Mouse (Mus musculus) left cerebral cortex, adult 2 months (tissue): Measurements from ENCODE around the gene Strn. TPM values are rescaled to one million over a fixed set of nuclear protein-coding genes. Genes with fewer than 3 reads are reported as not detected.
A peak's percentile ranks its signal among the peaks of the same experiment; 100 is the strongest.

ENCODE experiments used
- DNase-seq, 2 experiments: peaks; one replicate each; pipeline ENCODE4 v3.0.0; 2021 to 2022; ENCODE audit warnings: low spot score in 2 of 2, mixed read lengths in 1 of 2; ENCODE audit errors: extremely low spot score in 1 of 2
- H3K27ac ChIP-seq: fragments of 200-600 bp; 2 replicates; pipeline ENCODE4 v1.8.1; 2022
- H3K4me3 ChIP-seq: fragments of 200-600 bp; 2 replicates; pipeline ENCODE4 v1.8.1; 2022
- CTCF ChIP-seq: fragments of 200-600 bp; IDR thresholded peaks from 2 replicates; pipeline ENCODE4 v1.8.1; 2022; ENCODE audit warnings: antibody characterized with exemption, mild to moderate bottlenecking, moderate library complexity
- intact Hi-C: fragments of 180-260 bp; cut with DNase I; formaldehyde crosslinking; loops from one replicate; pipeline ENCODE4 v1.15.1; 2025
- total RNA-seq, 2 experiments: library from RNA; stranded (reverse); gene quantifications; 2 replicates each; pipeline ENCODE4 v1.2.3; 2021

The Strn gene
- total RNA-seq, 2 experiments from 2014 or later: 58.1 to 65.7 TPM

DNA sequence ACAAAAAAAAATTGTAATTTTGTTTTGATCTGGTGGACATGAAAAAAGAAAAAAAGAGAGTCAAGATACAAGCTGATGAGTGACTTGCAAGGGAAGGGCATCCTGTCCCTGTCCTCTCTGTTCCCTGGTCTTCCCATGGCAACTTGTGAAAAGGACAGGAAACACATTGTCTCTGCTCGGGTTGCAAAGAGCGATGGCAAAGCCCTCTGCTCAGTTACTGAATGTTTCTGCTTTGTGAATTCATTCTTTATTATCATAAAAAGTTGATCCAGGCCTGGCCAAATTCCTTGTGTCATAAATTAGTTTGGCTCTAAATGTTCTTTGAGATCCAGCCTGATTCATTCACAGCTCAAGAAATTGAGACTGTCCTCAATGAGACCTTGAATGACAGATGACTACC is 775 bp upstream of the Strn start:
- Histone ChIP-seq H3K4me3 (no peak overlapping the region), H3K27ac (no peak overlapping the region)
- no peak for DNase-seq
- no peak for TF ChIP-seq CTCF
- intact Hi-C loops: loop anchor here (2.0 kb wide), 1 partner anchor 61 kb away; no protein-coding TSS in a partner anchor

- peak overlapping the region; percentile 77 for H3K4me3 ChIP-seq
- intact Hi-C loops: loop anchor here (2.0 kb wide), 1 partner anchor 60 kb away; no protein-coding TSS in a partner anchor
- TF ChIP-seq CTCF: no peak
- H3K27ac ChIP-seq: peak overlapping the region; percentile 97
- peak; percentile 99 for DNase-seq
These were observed 465 bp downstream of the Strn start for GRCm38 (mm10) chr17:78736473-78736988.

- DNase-seq: no peak
- intact Hi-C loops: loop anchor here (2.0 kb wide), 1 partner anchor 59 kb away; no protein-coding TSS in a partner anchor
- TF ChIP-seq CTCF: no peak
- H3K27ac ChIP-seq: peak overlapping the region; percentile 97
- H3K4me3 ChIP-seq: peak overlapping the region; percentile 77
These were observed 1.1 kb downstream of the Strn start for GRCm38 (mm10) chr17:78735731-78736472.

DNA sequence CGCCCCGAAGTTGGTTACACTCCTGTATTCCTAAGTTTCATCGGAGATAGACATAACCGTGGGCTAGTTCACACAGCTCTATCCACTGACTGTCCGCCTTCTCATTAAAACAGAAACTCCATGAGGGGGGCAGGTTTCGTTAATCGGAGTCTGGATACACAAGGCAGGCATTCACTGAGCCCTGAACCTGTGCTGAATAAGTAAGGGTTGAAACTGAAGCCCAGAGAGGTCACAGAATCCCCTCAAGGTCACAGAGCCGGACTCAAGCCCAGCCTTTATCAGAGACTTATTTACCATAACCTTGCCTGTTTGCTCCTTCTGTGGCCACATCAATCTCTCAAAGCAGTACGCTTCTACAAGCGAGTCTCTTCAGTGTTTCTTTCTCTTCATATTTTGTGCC is 2.2 kb downstream of the Strn start:
- intact Hi-C loops: no loop called here
- DNase-seq: no peak
- TF ChIP-seq CTCF: no peak
- Histone ChIP-seq H3K27ac (no peak overlapping the region; the same call in 1 of the 2 replicates), H3K4me3 (peak overlapping the region; percentile 77)

DNA sequence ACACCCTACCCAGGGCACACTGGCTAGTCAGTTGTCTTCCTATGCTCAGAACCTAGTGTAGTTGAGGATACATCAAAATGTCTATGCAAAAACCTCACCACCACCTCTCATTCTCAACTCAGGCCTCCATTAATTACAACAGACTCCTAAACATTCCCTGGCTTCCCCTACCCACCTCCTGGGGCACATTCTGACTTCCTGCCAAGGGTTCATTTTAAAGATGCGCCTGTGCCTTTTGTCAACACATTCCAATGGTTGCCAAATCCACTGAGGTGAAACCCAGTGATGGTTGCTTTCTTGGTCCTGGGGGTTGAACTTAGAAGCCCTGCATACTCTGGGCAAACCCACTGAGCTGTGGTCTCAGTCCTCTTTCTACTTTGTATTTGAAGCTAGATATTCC is 4.9 kb downstream of the Strn start:
- intact Hi-C loops: no loop called here
- TF ChIP-seq CTCF: no peak
- H3K27ac ChIP-seq: no peak overlapping the region

DNA sequence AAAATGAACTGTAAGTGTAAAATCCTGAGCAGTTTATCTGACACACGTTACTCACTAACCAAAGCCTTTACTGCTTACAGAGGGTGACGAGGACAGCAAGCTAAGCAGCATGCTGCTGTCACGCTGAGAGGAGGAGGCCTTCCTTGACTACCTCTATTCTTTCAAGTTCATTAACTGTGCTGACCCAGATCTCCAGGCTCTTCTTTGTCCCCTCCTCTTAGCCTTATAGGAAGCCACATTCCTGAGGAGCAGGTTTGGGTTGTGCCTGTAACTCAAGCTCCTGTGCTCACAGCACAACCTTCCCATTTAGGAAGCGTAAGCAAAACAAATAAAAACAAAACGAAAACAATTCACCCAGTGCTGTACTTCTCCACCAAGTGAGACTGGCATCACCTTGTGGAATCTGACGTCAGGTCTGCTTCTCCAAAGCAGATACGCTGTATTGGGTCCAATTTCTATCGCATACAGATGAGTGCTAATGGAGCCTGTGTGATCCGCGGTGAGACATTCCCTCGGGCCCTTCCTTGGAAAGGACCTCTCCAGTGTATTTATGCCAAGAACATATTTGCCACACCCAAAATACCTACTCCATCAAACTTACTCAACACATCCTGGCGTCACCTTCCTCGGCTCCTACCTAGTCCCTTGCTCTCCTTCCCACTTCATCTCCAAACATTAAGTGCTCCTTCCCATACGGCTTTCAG is 10.1 kb downstream of the Strn start:
- Histone ChIP-seq H3K4me3 (no peak overlapping the region), H3K27ac (no peak overlapping the region)
- intact Hi-C loops: no loop called here
- no peak for TF ChIP-seq CTCF
- no peak for DNase-seq

More for the DNA sequence above, 4.9 kb downstream of the Strn start:
- no peak overlapping the region for H3K4me3 ChIP-seq
- DNase-seq: no peak

- TF ChIP-seq CTCF: no peak
- intact Hi-C loops: no loop called here
- DNase-seq: no peak
- no peak overlapping the region for H3K4me3 ChIP-seq
- H3K27ac ChIP-seq: no peak overlapping the region
These were observed 12.4 kb downstream of the Strn start for GRCm38 (mm10) chr17:78724461-78725055.

GRCm38 (mm10) chr17:78721690-78722089 is 15.3 kb downstream of the Strn start:
- no peak for DNase-seq
- no peak overlapping the region for H3K4me3 ChIP-seq
- intact Hi-C loops: no loop called here
- no peak for TF ChIP-seq CTCF
- H3K27ac ChIP-seq: no peak overlapping the region

GRCm38 (mm10) chr17:78719086-78719485 is 17.9 kb downstream of the Strn start:
- intact Hi-C loops: no loop called here
- no peak for DNase-seq
- no peak overlapping the region for H3K4me3 ChIP-seq
- TF ChIP-seq CTCF: no peak
- H3K27ac ChIP-seq: no peak overlapping the region

GRCm38 (mm10) chr17:78710258-78710657 is 26.7 kb downstream of the Strn start:
- no peak for TF ChIP-seq CTCF
- Histone ChIP-seq H3K27ac (no peak overlapping the region), H3K4me3 (no peak overlapping the region)
- intact Hi-C loops: no loop called here
- DNase-seq: no peak

DNA sequence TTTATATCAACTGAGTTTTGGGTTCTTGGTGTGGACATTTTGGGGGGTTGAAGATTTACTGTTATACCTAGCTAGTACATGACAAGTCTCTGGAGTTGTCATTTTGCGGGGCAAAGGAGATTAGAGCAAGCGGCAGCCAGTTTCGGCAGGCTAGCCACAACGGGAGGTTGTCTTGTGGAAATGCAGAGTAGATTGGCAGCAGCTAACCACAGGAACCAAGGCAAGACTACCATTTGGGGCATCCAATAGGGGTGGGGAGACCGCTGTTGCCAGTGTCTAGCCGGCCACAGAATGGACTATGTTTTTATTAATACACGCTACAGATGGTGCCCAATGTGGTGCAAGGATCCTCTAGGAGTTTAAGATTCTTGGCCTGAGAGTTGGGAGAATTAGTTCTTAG is 28.6 kb downstream of the Strn start:
- intact Hi-C loops: no loop called here
- TF ChIP-seq CTCF: no peak
- H3K27ac ChIP-seq: no peak overlapping the region
- no peak overlapping the region for H3K4me3 ChIP-seq
- DNase-seq: no peak

DNA sequence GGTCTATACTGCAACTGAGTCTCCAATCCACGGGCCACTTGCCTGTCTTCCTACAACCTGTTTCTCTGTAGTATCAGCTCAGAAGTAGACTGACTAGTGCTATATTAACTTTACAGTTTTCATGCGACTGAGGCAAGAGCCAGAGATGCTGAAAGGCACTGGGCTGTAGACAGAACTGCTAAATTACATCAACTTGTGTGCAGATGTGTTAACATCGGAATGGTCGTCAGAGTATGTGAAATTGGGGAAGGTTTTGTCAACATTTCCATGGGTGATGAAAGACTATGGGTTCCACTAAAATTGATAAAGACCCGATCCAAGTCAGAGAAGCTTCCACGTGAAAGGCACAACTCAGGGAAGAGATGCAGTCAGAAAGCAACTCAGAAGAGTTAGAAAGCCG is 34.0 kb downstream of the Strn start:
- Histone ChIP-seq H3K4me3 (no peak overlapping the region), H3K27ac (no peak overlapping the region)
- intact Hi-C loops: no loop called here
- no peak for DNase-seq
- no peak for TF ChIP-seq CTCF
